Mouse (Mus musculus) hindbrain, embryonic 11.5 days (tissue): Measurements from ENCODE around the gene Ankrd13a. TPM values are rescaled to one million over a fixed set of nuclear protein-coding genes. Genes with fewer than 3 reads are reported as not detected.

Experiments used
- ATAC-seq: fragments of 200-750 bp; cut with Nextera tagmentation; 2 replicates; pipeline ENCODE4 v1.8.0; 2017; ENCODE audit warnings: mild to moderate bottlenecking, moderate TSS enrichment, moderate library complexity; ENCODE audit not compliant: low FRiP score
- DNase-seq: peaks from one replicate; pipeline ENCODE4 v3.0.0-alpha.2; 2015; ENCODE audit warnings: low spot score
- H3K27ac ChIP-seq: fragments of 300-500 bp; sonication (generic); 2 replicates; pipeline ENCODE4 v1.5.1; 2014; ENCODE audit warnings: mild to moderate bottlenecking, low read depth, low read length
- H3K27me3 ChIP-seq: fragments of 300-500 bp; sonication (generic); 2 replicates; pipeline ENCODE4 v1.6.1; 2014; ENCODE audit warnings: mild to moderate bottlenecking, low read length, moderate library complexity, mixed read lengths; ENCODE audit not compliant: control insufficient read depth, insufficient read depth
- H3K36me3 ChIP-seq: fragments of 300-500 bp; sonication (generic); 2 replicates; pipeline ENCODE4 v1.6.1; 2014; ENCODE audit warnings: mild to moderate bottlenecking, low read length, moderate library complexity, mixed read lengths; ENCODE audit not compliant: control insufficient read depth, insufficient read depth
- H3K4me1 ChIP-seq: fragments of 300-500 bp; sonication (generic); replicated peaks from 2 replicates; pipeline ENCODE4 v1.6.1; 2014; ENCODE audit warnings: low read length, mixed read lengths; ENCODE audit not compliant: control insufficient read depth, insufficient read depth
- H3K4me2 ChIP-seq: fragments of 300-500 bp; sonication (generic); replicated peaks from 2 replicates; pipeline ENCODE4 v1.6.1; 2014; ENCODE audit warnings: mild to moderate bottlenecking, low read depth, low read length
- H3K4me3 ChIP-seq: fragments of 300-500 bp; sonication (generic); 2 replicates; pipeline ENCODE4 v1.5.1; 2014; ENCODE audit warnings: low read depth, low read length
- H3K9ac ChIP-seq: fragments of 300-500 bp; sonication (generic); 2 replicates; pipeline ENCODE4 v1.6.1; 2014; ENCODE audit warnings: low read depth, low read length
- H3K9me3 ChIP-seq: fragments of 300-500 bp; sonication (generic); 2 replicates; pipeline ENCODE4 v1.6.1; 2016; ENCODE audit warnings: low read length; ENCODE audit not compliant: control insufficient read depth
- WGBS: fragments of 180-500 bp; shearing (Covaris S2); extraction: QIAGEN DNeasy Blood & Tissue Kit; methylation state at CpG from one replicate; pipeline ENCODE4 v1.1.7; 2014; 5-methylcytosine and 5-hydroxymethylcytosine counted together
- polyA plus RNA-seq: library from polyadenylated mRNA; unstranded; fragments of >200 nt; fragmentation: Nextera tagmentation; extraction: Ambion mirVana; gene quantifications from 2 replicates; pipeline ENCODE4 v1.2.1, GENCODE M21; 2014

The Ankrd13a gene
- polyA plus RNA-seq, 1 experiment from 2014 or later: 71.0 TPM

GRCm38 (mm10) chr5:114783405-114784163, 9.1 kb downstream of the Ankrd13a start:
- DNase-seq: no peak
- H3K36me3 ChIP-seq: no peaks in the 10 kb centered on the region
- no peak overlapping the region for H3K4me3 ChIP-seq
- no peak overlapping the region for H3K27ac ChIP-seq
- no peaks in the 10 kb centered on the region for H3K9me3 ChIP-seq
- H3K27me3 ChIP-seq: no peaks in the 10 kb centered on the region
- ATAC-seq: no peak
- no peaks in the 10 kb centered on the region; the same call in 1 of the 2 replicates for H3K4me1 ChIP-seq
- no peak overlapping the region for H3K4me2 ChIP-seq
- no peak overlapping the region for H3K9ac ChIP-seq
- 91% methylated on average over 12 of the region's 12 CpGs for WGBS

GRCm38 (mm10) chr5:114784622-114785165, 10.2 kb downstream of the Ankrd13a start:
- DNase-seq: no peak
- Histone ChIP-seq H3K27ac (no peak overlapping the region), H3K36me3 (no peaks in the 10 kb centered on the region; the same call in 1 of the 2 replicates), H3K4me1 (no peaks in the 10 kb centered on the region), H3K9me3 (no peaks in the 10 kb centered on the region), H3K4me2 (no peak overlapping the region), H3K27me3 (no peaks in the 10 kb centered on the region), H3K9ac (no peak overlapping the region), H3K4me3 (no peak overlapping the region)
- ATAC-seq: no peak
- WGBS: 88% methylated on average over 16 of the region's 16 CpGs

GRCm38 (mm10) chr5:114785196-114785595, 10.7 kb downstream of the Ankrd13a start:
- no peaks in the 10 kb centered on the region for H3K27me3 ChIP-seq
- H3K9ac ChIP-seq: no peak overlapping the region
- H3K4me1 ChIP-seq: no peaks in the 10 kb centered on the region
- H3K36me3 ChIP-seq: no peaks in the 10 kb centered on the region; the same call in 1 of the 2 replicates
- ATAC-seq: no peak
- WGBS: 81% methylated on average over 5 of the region's 5 CpGs
- H3K4me3 ChIP-seq: no peak overlapping the region
- DNase-seq: no peak
- no peak overlapping the region for H3K27ac ChIP-seq
- no peak overlapping the region for H3K4me2 ChIP-seq
- H3K9me3 ChIP-seq: no peaks in the 10 kb centered on the region

GRCm38 (mm10) chr5:114793317-114793716, 18.8 kb downstream of the Ankrd13a start:
- peaks cover 8% of the 10 kb centered on the region; the same call in 1 of the 2 replicates for H3K36me3 ChIP-seq

GRCm38 (mm10) chr5:114794609-114795008, 20.1 kb downstream of the Ankrd13a start:
- no peaks in the 10 kb centered on the region for H3K27me3 ChIP-seq
- H3K9me3 ChIP-seq: no peaks in the 10 kb centered on the region
- no peak overlapping the region for H3K4me2 ChIP-seq
- no peak overlapping the region for H3K27ac ChIP-seq
- peaks cover 8% of the 10 kb centered on the region; the same call in 1 of the 2 replicates for H3K36me3 ChIP-seq
- WGBS: 63% methylated on average over 4 of the region's 4 CpGs
- H3K4me3 ChIP-seq: no peak overlapping the region
- ATAC-seq (no peak), DNase-seq (no peak)
- H3K4me1 ChIP-seq: 0 out of 2 replicates have a peak, but pooled peaks cover 4% of the 10 kb centered on the region
- H3K9ac ChIP-seq: no peak overlapping the region

More at GRCm38 (mm10) chr5:114793317-114793716, 18.8 kb downstream of the Ankrd13a start:
- H3K9ac ChIP-seq: no peak overlapping the region
- no peak overlapping the region for H3K4me3 ChIP-seq
- WGBS: 73% methylated on average over 7 of the region's 7 CpGs
- H3K4me1 ChIP-seq: 0 out of 2 replicates have a peak, but pooled peaks cover 4% of the 10 kb centered on the region
- no peak overlapping the region for H3K27ac ChIP-seq
- ATAC-seq (no peak), DNase-seq (no peak)
- no peak overlapping the region for H3K4me2 ChIP-seq
- H3K9me3 ChIP-seq: no peaks in the 10 kb centered on the region
- H3K27me3 ChIP-seq: no peaks in the 10 kb centered on the region

GRCm38 (mm10) chr5:114795231-114795630, 20.8 kb downstream of the Ankrd13a start:
- Histone ChIP-seq H3K27ac (0 out of 2 replicates have a peak overlapping the region, but pooled peaks have one; percentile 21), H3K9me3 (no peaks in the 10 kb centered on the region), H3K27me3 (no peaks in the 10 kb centered on the region), H3K4me3 (no peak overlapping the region), H3K36me3 (peaks cover 8% of the 10 kb centered on the region; the same call in 1 of the 2 replicates), H3K4me2 (no peak overlapping the region), H3K9ac (no peak overlapping the region), H3K4me1 (0 out of 2 replicates have a peak, but pooled peaks cover 4% of the 10 kb centered on the region)
- DNase-seq: peak; percentile 42
- no peak for ATAC-seq
- WGBS: 25% methylated on average over 9 of the region's 9 CpGs

- no peak overlapping the region for H3K27ac ChIP-seq
- H3K4me3 ChIP-seq: no peak overlapping the region
- H3K36me3 ChIP-seq: peaks cover 8% of the 10 kb centered on the region; the same call in 1 of the 2 replicates
- no peak for ATAC-seq
- 47% methylated on average over 9 of the region's 9 CpGs for WGBS
- H3K9ac ChIP-seq: no peak overlapping the region
- no peaks in the 10 kb centered on the region for H3K9me3 ChIP-seq
- H3K4me1 ChIP-seq: 0 out of 2 replicates have a peak, but pooled peaks cover 4% of the 10 kb centered on the region
- DNase-seq: no peak
- H3K27me3 ChIP-seq: no peaks in the 10 kb centered on the region
- H3K4me2 ChIP-seq: no peak overlapping the region
Observed at GRCm38 (mm10) chr5:114795653-114796052, 21.2 kb downstream of the Ankrd13a start.

GRCm38 (mm10) chr5:114796299-114797012, 22.0 kb downstream of the Ankrd13a start:
- Histone ChIP-seq H3K4me2 (peak overlapping the region; percentile 68), H3K4me3 (peak overlapping the region; percentile 24), H3K27me3 (no peaks in the 10 kb centered on the region), H3K27ac (peak overlapping the region; percentile 68), H3K9ac (peak overlapping the region; percentile 50), H3K4me1 (0 out of 2 replicates have a peak, but pooled peaks cover 4% of the 10 kb centered on the region), H3K9me3 (no peaks in the 10 kb centered on the region), H3K36me3 (peaks cover 8% of the 10 kb centered on the region; the same call in 1 of the 2 replicates)
- DNase-seq (peak; percentile 54), ATAC-seq (peak; percentile 45)
- WGBS: 5% methylated on average over 40 of the region's 40 CpGs
